Mouse (Mus musculus): ENCODE data around the gene Zfp219. TPM values are rescaled to one million over a fixed set of nuclear protein-coding genes. Genes with fewer than 3 reads are reported as not detected.

Zfp219 gene
- polyA plus RNA-seq, 1 experiment from 2014 or later, result 43.3 TPM

- H3K36me3 ChIP-seq, result no peaks in the 10 kb centered on the region
- no peak overlapping the region for H3K27ac ChIP-seq (replicated peaks)
- H3K4me1 ChIP-seq, result peaks cover 15% of the 10 kb centered on the region
- no peak overlapping the region for H3K9ac ChIP-seq (replicated peaks)
- ATAC-seq (replicated peaks), result 0 out of 2 replicates have a peak, but pooled peaks have one; percentile 28
- H3K4me2 ChIP-seq (replicated peaks), result no peak overlapping the region
- no peaks in the 10 kb centered on the region for H3K9me3 ChIP-seq
- WGBS, result 78% methylated on average over 4 of the region's 4 CpGs
- H3K27me3 ChIP-seq, result no peaks in the 10 kb centered on the region
- no peak overlapping the region for H3K4me3 ChIP-seq
These were observed 5.8 kb upstream of the Zfp219 start for GRCm38 (mm10) chr14:52026342-52026741.

GRCm38 (mm10) chr14:52024133-52024532 lies 3.6 kb upstream of the Zfp219 start:
- Histone ChIP-seq H3K4me1 (peaks cover 26% of the 10 kb centered on the region), H3K4me3 (no peak overlapping the region), H3K9ac (replicated peaks) (no peak overlapping the region), H3K27ac (replicated peaks) (no peak overlapping the region), H3K4me2 (replicated peaks) (no peak overlapping the region), H3K36me3 (no peaks in the 10 kb centered on the region), H3K9me3 (no peaks in the 10 kb centered on the region), H3K27me3 (no peaks in the 10 kb centered on the region)
- no peak for ATAC-seq (replicated peaks)
- 89% methylated on average over 2 of the region's 2 CpGs for WGBS

- no peaks in the 10 kb centered on the region for H3K36me3 ChIP-seq
- H3K27me3 ChIP-seq, result no peaks in the 10 kb centered on the region
- ATAC-seq (replicated peaks), result no peak
- no peak overlapping the region for H3K9ac ChIP-seq (replicated peaks)
- peak overlapping the region; percentile 15 for H3K4me3 ChIP-seq
- H3K4me1 ChIP-seq, result peaks cover 37% of the 10 kb centered on the region
- peak overlapping the region; percentile 37 for H3K4me2 ChIP-seq (replicated peaks)
- H3K27ac ChIP-seq (replicated peaks), result peak overlapping the region; percentile 13; the same call in 1 of the 2 replicates
- WGBS, result 2% methylated on average over 23 of the region's 23 CpGs
- no peaks in the 10 kb centered on the region for H3K9me3 ChIP-seq
These were observed 2.4 kb upstream of the Zfp219 start for GRCm38 (mm10) chr14:52022709-52023459.

- peaks cover 37% of the 10 kb centered on the region for H3K4me1 ChIP-seq
- H3K27me3 ChIP-seq, result no peaks in the 10 kb centered on the region
- H3K9ac ChIP-seq (replicated peaks), result no peak overlapping the region
- H3K27ac ChIP-seq (replicated peaks), result 0 out of 2 replicates have a peak overlapping the region, but pooled peaks have one; percentile 13
- H3K9me3 ChIP-seq, result no peaks in the 10 kb centered on the region
- no peak overlapping the region for H3K4me3 ChIP-seq
- no peaks in the 10 kb centered on the region for H3K36me3 ChIP-seq
- peak overlapping the region; percentile 37; the same call in 1 of the 2 replicates for H3K4me2 ChIP-seq (replicated peaks)
- 72% methylated on average over 3 of the region's 3 CpGs for WGBS
- no peak for ATAC-seq (replicated peaks)
These were observed 1.7 kb upstream of the Zfp219 start for GRCm38 (mm10) chr14:52022244-52022708.

- H3K4me2 ChIP-seq (replicated peaks), result no peak overlapping the region
These were observed 1.2 kb upstream of the Zfp219 start for GRCm38 (mm10) chr14:52021568-52022212.

GRCm38 (mm10) chr14:52021138-52021529 lies 601 bp upstream of the Zfp219 start:
- H3K36me3 ChIP-seq, result no peaks in the 10 kb centered on the region
- 45% methylated on average over 4 of the region's 4 CpGs for WGBS
- H3K27ac ChIP-seq (replicated peaks), result peak overlapping the region; percentile 97
- H3K4me3 ChIP-seq, result no peak overlapping the region
- H3K9ac ChIP-seq (replicated peaks), result no peak overlapping the region
- H3K4me1 ChIP-seq, result peaks cover 41% of the 10 kb centered on the region
- peak overlapping the region; percentile 48 for H3K4me2 ChIP-seq (replicated peaks)
- no peak for ATAC-seq (replicated peaks)
- H3K27me3 ChIP-seq, result no peaks in the 10 kb centered on the region
- H3K9me3 ChIP-seq, result no peaks in the 10 kb centered on the region

More at GRCm38 (mm10) chr14:52021568-52022212, 1.2 kb upstream of the Zfp219 start:
- H3K4me1 ChIP-seq, result peaks cover 37% of the 10 kb centered on the region
- ATAC-seq (replicated peaks), result no peak
- H3K9me3 ChIP-seq, result no peaks in the 10 kb centered on the region
- H3K9ac ChIP-seq (replicated peaks), result no peak overlapping the region
- no peaks in the 10 kb centered on the region for H3K36me3 ChIP-seq
- H3K4me3 ChIP-seq, result no peak overlapping the region
- 0 out of 2 replicates have a peak overlapping the region, but pooled peaks have one; percentile 97 for H3K27ac ChIP-seq (replicated peaks)
- no peaks in the 10 kb centered on the region for H3K27me3 ChIP-seq
- 90% methylated on average over 8 of the region's 8 CpGs for WGBS

GRCm38 (mm10) chr14:52019590-52020340 lies 768 bp downstream of the Zfp219 start:
- peak; percentile 94 for ATAC-seq (replicated peaks)
- H3K9me3 ChIP-seq, result no peaks in the 10 kb centered on the region
- peak overlapping the region; percentile 55 for H3K4me3 ChIP-seq
- H3K9ac ChIP-seq (replicated peaks), result peak overlapping the region; percentile 70
- H3K27ac ChIP-seq (replicated peaks), result peak overlapping the region; percentile 97
- H3K4me2 ChIP-seq (replicated peaks), result peak overlapping the region; percentile 48
- peaks cover 54% of the 10 kb centered on the region for H3K4me1 ChIP-seq
- under 1% methylated on average over 72 of the region's 74 CpGs for WGBS
- H3K27me3 ChIP-seq, result no peaks in the 10 kb centered on the region
- no peaks in the 10 kb centered on the region for H3K36me3 ChIP-seq

GRCm38 (mm10) chr14:52019051-52019589 lies 1.4 kb downstream of the Zfp219 start:
- no peak for ATAC-seq (replicated peaks)
- peak overlapping the region; percentile 55 for H3K4me3 ChIP-seq
- H3K27me3 ChIP-seq, result no peaks in the 10 kb centered on the region
- no peaks in the 10 kb centered on the region for H3K9me3 ChIP-seq
- H3K4me2 ChIP-seq (replicated peaks), result peak overlapping the region; percentile 48
- H3K9ac ChIP-seq (replicated peaks), result peak overlapping the region; percentile 70
- peaks cover 54% of the 10 kb centered on the region for H3K4me1 ChIP-seq
- WGBS, result 31% methylated on average over 12 of the region's 12 CpGs
- H3K27ac ChIP-seq (replicated peaks), result peak overlapping the region; percentile 97
- H3K36me3 ChIP-seq, result no peaks in the 10 kb centered on the region

GRCm38 (mm10) chr14:52018248-52019050 lies 2.1 kb downstream of the Zfp219 start:
- no peak for ATAC-seq (replicated peaks)
- Histone ChIP-seq H3K9me3 (no peaks in the 10 kb centered on the region), H3K9ac (replicated peaks) (peak overlapping the region; percentile 70), H3K4me1 (peaks cover 53% of the 10 kb centered on the region), H3K4me2 (replicated peaks) (peak overlapping the region; percentile 48), H3K27ac (replicated peaks) (peak overlapping the region; percentile 97), H3K27me3 (no peaks in the 10 kb centered on the region), H3K4me3 (peak overlapping the region; percentile 55), H3K36me3 (no peaks in the 10 kb centered on the region)
- WGBS, result 88% methylated on average over 15 of the region's 15 CpGs

GRCm38 (mm10) chr14:52017662-52018061 lies 2.9 kb downstream of the Zfp219 start:
- Histone ChIP-seq H3K4me1 (peaks cover 51% of the 10 kb centered on the region), H3K9me3 (no peaks in the 10 kb centered on the region), H3K4me2 (replicated peaks) (no peak overlapping the region), H3K4me3 (no peak overlapping the region), H3K9ac (replicated peaks) (no peak overlapping the region), H3K27me3 (no peaks in the 10 kb centered on the region), H3K27ac (replicated peaks) (no peak overlapping the region), H3K36me3 (no peaks in the 10 kb centered on the region)
- 78% methylated on average over 4 of the region's 4 CpGs for WGBS
- no peak for ATAC-seq (replicated peaks)
